Mouse (Mus musculus): ENCODE results near the gene Atp10a. TPM values are rescaled to one million over a fixed set of nuclear protein-coding genes. Genes with fewer than 3 reads are reported as not detected.

Atp10a gene
- polyA plus RNA-seq, 1 experiment = 6.2 TPM

DNA sequence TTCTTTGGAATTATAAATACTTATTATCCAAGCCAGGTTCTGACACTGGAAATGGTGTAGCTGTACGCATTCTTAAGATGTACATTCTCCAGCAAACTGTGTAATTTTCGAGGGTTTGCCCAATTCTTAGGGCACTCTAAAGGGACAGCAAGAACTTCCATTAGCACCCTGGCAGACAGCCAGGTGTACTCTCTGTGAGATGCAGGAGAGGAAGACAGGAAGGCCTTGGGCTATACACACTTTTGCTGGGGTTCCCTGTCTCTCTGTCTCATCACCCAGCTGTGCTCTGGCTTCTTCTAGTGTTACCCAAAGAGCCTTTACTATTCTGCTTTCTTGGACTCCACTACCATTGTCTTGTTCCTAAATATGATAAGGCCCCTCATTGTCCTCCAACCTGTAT, 36.7 kb downstream of the Atp10a start:
- H3K27me3 ChIP-seq (ENCODE audit: control insufficient read depth, insufficient read depth, low read length) = no peaks in the 10 kb centered on the region
- no peak for DNase-seq
- TF ChIP-seq CTCF (IDR thresholded peaks at IDR 0.05; ENCODE audit: borderline replicate concordance, insufficient read depth, low read depth, low read length) (no peak), POLR2A (IDR thresholded peaks at IDR 0.05; ENCODE audit: borderline replicate concordance, insufficient read depth, low read length) (no peak)
- 74% methylated on average over 2 of the region's 2 CpGs for WGBS
- H3K27ac ChIP-seq (ENCODE audit: insufficient read depth, low read length) = no peak overlapping the region
- H3K4me1 ChIP-seq (ENCODE audit: control insufficient read depth, insufficient read depth, low read length) = no peaks in the 10 kb centered on the region; the same call in 1 of the 2 replicates
- no peak overlapping the region for H3K4me3 ChIP-seq (replicated peaks; ENCODE audit: insufficient read depth, low read depth, low read length)

DNA sequence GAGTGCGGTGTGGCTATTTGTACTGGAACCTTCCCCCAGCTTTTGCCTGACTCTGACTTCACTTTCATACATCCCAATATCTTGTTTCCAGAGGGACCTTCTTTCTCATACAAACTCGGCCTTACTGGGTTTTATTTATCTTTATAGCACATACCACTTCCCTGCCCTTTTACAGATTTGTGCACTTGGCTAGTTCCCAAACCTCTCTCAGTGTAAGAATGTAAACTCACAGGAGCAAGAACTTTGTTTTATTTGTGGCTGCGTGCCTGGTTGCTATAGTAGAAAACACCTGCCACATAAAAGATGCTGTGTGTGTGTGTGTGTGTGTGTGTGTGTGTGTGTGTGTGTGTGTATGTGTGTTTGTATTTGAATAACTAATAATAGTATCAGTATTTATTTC, 37.4 kb downstream of the Atp10a start:
- Histone ChIP-seq H3K4me1 (ENCODE audit: control insufficient read depth, insufficient read depth, low read length) (no peaks in the 10 kb centered on the region; the same call in 1 of the 2 replicates), H3K4me3 (replicated peaks; ENCODE audit: insufficient read depth, low read depth, low read length) (no peak overlapping the region), H3K27me3 (ENCODE audit: control insufficient read depth, insufficient read depth, low read length) (no peaks in the 10 kb centered on the region), H3K27ac (ENCODE audit: insufficient read depth, low read length) (no peak overlapping the region)
- WGBS = 71% methylated on average over 3 of the region's 3 CpGs
- DNase-seq = no peak
- TF ChIP-seq CTCF (IDR thresholded peaks at IDR 0.05; ENCODE audit: borderline replicate concordance, insufficient read depth, low read depth, low read length) = no peak
- TF ChIP-seq POLR2A (IDR thresholded peaks at IDR 0.05; ENCODE audit: borderline replicate concordance, insufficient read depth, low read length) = no peak

GRCm38 (mm10) chr7:58695661-58696060, 39.7 kb downstream of the Atp10a start:
- WGBS = 94% methylated on average over 1 of the region's 1 CpGs

DNA sequence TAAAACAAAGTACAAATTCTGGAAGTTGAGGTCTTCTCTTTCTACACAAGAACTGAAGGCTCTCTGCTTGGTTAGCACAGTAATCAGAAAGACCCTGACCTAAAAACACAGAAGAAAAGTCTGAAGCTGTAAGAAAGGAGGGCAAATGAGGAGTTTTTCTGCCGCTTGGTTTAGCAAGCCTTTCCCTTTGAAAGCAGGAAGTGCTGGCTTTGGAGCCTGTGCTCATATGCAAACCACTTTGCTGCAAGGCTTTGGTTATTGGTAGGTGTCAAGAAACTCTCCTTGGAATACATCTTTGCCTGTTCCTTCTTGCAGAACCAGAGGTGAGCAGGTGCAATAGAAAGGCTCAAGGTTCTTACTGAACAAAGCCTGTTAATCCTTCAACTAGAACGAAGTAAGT, 41.1 kb downstream of the Atp10a start:
- H3K4me3 ChIP-seq (replicated peaks; ENCODE audit: insufficient read depth, low read depth, low read length) = no peak overlapping the region
- H3K27ac ChIP-seq (ENCODE audit: insufficient read depth, low read length) = no peak overlapping the region
- H3K4me1 ChIP-seq (ENCODE audit: control insufficient read depth, insufficient read depth, low read length) = no peaks in the 10 kb centered on the region
- no peak for TF ChIP-seq CTCF (IDR thresholded peaks at IDR 0.05; ENCODE audit: borderline replicate concordance, insufficient read depth, low read depth, low read length)
- TF ChIP-seq POLR2A (IDR thresholded peaks at IDR 0.05; ENCODE audit: borderline replicate concordance, insufficient read depth, low read length) = no peak
- H3K27me3 ChIP-seq (ENCODE audit: control insufficient read depth, insufficient read depth, low read length) = no peaks in the 10 kb centered on the region
- DNase-seq = no peak
- WGBS = 76% methylated on average over 2 of the region's 2 CpGs

More at GRCm38 (mm10) chr7:58695661-58696060, 39.7 kb downstream of the Atp10a start:
- Histone ChIP-seq H3K4me1 (ENCODE audit: control insufficient read depth, insufficient read depth, low read length) (no peaks in the 10 kb centered on the region), H3K27ac (ENCODE audit: insufficient read depth, low read length) (no peak overlapping the region), H3K4me3 (replicated peaks; ENCODE audit: insufficient read depth, low read depth, low read length) (no peak overlapping the region), H3K27me3 (ENCODE audit: control insufficient read depth, insufficient read depth, low read length) (no peaks in the 10 kb centered on the region)
- no peak for TF ChIP-seq CTCF (IDR thresholded peaks at IDR 0.05; ENCODE audit: borderline replicate concordance, insufficient read depth, low read depth, low read length)
- TF ChIP-seq POLR2A (IDR thresholded peaks at IDR 0.05; ENCODE audit: borderline replicate concordance, insufficient read depth, low read length) = no peak
- no peak for DNase-seq

- no peak overlapping the region for H3K27ac ChIP-seq (ENCODE audit: insufficient read depth, low read length)
- DNase-seq = no peak
- H3K4me3 ChIP-seq (replicated peaks; ENCODE audit: insufficient read depth, low read depth, low read length) = no peak overlapping the region
- TF ChIP-seq CTCF (IDR thresholded peaks at IDR 0.05; ENCODE audit: borderline replicate concordance, insufficient read depth, low read depth, low read length) (no peak), POLR2A (IDR thresholded peaks at IDR 0.05; ENCODE audit: borderline replicate concordance, insufficient read depth, low read length) (no peak)
- 54% methylated on average over 7 of the region's 7 CpGs for WGBS
- no peaks in the 10 kb centered on the region for H3K27me3 ChIP-seq (ENCODE audit: control insufficient read depth, insufficient read depth, low read length)
- H3K4me1 ChIP-seq (ENCODE audit: control insufficient read depth, insufficient read depth, low read length) = no peaks in the 10 kb centered on the region
Measured at GRCm38 (mm10) chr7:58698738-58699442, 42.9 kb downstream of the Atp10a start.

DNA sequence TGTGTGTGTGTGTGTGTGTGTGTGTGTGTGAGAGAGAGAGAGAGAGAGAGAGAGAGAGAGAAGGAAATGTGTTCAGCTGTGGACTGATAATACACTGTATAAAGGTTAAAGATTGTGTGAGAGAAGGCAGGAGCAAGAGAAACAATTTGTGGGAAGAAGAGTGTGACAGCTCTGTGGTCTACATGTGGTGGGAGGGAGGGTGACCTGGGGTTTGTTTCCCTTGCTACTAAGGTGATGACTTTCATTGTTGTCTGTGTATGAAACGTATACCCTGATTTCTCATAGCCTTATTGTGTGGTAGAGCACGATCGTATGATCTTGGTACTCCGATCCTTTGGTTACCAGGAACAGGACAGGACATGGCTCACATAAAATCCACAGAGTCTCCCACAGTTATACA, 45.3 kb downstream of the Atp10a start:
- 93% methylated on average over 4 of the region's 4 CpGs for WGBS

DNA sequence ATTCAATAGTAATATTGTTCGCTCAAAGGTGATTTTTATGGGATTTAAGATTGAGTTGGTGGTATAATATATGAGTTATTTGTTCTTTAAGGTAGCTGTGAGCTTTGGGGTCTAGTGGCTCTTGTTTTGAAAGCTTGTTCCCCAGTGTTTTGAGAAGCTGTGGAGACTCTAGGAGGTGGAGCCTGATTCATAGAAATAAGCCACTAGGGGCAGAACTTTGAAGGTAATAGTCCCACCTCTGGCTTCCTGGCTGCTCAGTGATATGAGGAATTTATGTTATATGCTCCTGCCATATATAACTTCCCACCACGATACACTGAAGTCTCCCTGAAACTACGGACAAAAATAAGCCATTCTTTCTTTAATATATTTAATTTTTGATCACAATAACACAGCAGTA, 49.2 kb downstream of the Atp10a start:
- no peak for DNase-seq
- TF ChIP-seq POLR2A (IDR thresholded peaks at IDR 0.05; ENCODE audit: borderline replicate concordance, insufficient read depth, low read length) (no peak), CTCF (IDR thresholded peaks at IDR 0.05; ENCODE audit: borderline replicate concordance, insufficient read depth, low read depth, low read length) (no peak)
- 93% methylated on average over 3 of the region's 3 CpGs for WGBS

More for the DNA sequence above, 45.3 kb downstream of the Atp10a start:
- no peak overlapping the region for H3K4me3 ChIP-seq (replicated peaks; ENCODE audit: insufficient read depth, low read depth, low read length)
- no peak overlapping the region for H3K27ac ChIP-seq (ENCODE audit: insufficient read depth, low read length)
- DNase-seq = no peak
- no peaks in the 10 kb centered on the region for H3K4me1 ChIP-seq (ENCODE audit: control insufficient read depth, insufficient read depth, low read length)
- no peaks in the 10 kb centered on the region for H3K27me3 ChIP-seq (ENCODE audit: control insufficient read depth, insufficient read depth, low read length)
- TF ChIP-seq CTCF (IDR thresholded peaks at IDR 0.05; ENCODE audit: borderline replicate concordance, insufficient read depth, low read depth, low read length) = no peak
- no peak for TF ChIP-seq POLR2A (IDR thresholded peaks at IDR 0.05; ENCODE audit: borderline replicate concordance, insufficient read depth, low read length)

GRCm38 (mm10) chr7:58709306-58709705, 53.3 kb downstream of the Atp10a start:
- H3K27ac ChIP-seq (ENCODE audit: insufficient read depth, low read length) = no peak overlapping the region
- TF ChIP-seq CTCF (IDR thresholded peaks at IDR 0.05; ENCODE audit: borderline replicate concordance, insufficient read depth, low read depth, low read length) (no peak), POLR2A (IDR thresholded peaks at IDR 0.05; ENCODE audit: borderline replicate concordance, insufficient read depth, low read length) (no peak)
- H3K4me1 ChIP-seq (ENCODE audit: control insufficient read depth, insufficient read depth, low read length) = no peaks in the 10 kb centered on the region
- no peak overlapping the region for H3K4me3 ChIP-seq (replicated peaks; ENCODE audit: insufficient read depth, low read depth, low read length)
- H3K27me3 ChIP-seq (ENCODE audit: control insufficient read depth, insufficient read depth, low read length) = no peaks in the 10 kb centered on the region
- 88% methylated on average over 3 of the region's 3 CpGs for WGBS
- DNase-seq = no peak

More for the DNA sequence above, 49.2 kb downstream of the Atp10a start:
- Histone ChIP-seq H3K4me1 (ENCODE audit: control insufficient read depth, insufficient read depth, low read length) (no peaks in the 10 kb centered on the region), H3K27ac (ENCODE audit: insufficient read depth, low read length) (no peak overlapping the region), H3K27me3 (ENCODE audit: control insufficient read depth, insufficient read depth, low read length) (no peaks in the 10 kb centered on the region), H3K4me3 (replicated peaks; ENCODE audit: insufficient read depth, low read depth, low read length) (no peak overlapping the region)

Data from cerebellum, adult 2 months (tissue).